Mouse (Mus musculus): ENCODE measurements at regions not wholly inside any gene's neighbourhood (a gene's known extent, or its start where the extent isn't known, plus 50 kb on each side); places are given as distances from the start of the nearest gene placed in this dataset.
"Not testable (repeated sequence)": the region's sequence is repeated elsewhere in the genome, so short reads cannot be mapped to it uniquely, and the experiment has no call there.

- TF ChIP-seq CTCF (IDR thresholded peaks at IDR 0.05; ENCODE audit: control insufficient read depth, insufficient read depth, insufficient replicate concordance, low read depth, low read length); POLR2A (IDR thresholded peaks at IDR 0.05; ENCODE audit: control insufficient read depth, low read depth, low read length): not testable (repeated sequence)
These were observed 493.0 kb upstream of the Olfr1507 start for GRCm38 (mm10) chr14:52988563-52988962.

All from testis, adult 2 months (tissue).